Mouse (Mus musculus) forebrain, embryonic 16.5 days (tissue): ENCODE data around the gene Tnfrsf21. TPM values are rescaled to one million over a fixed set of nuclear protein-coding genes. Genes with fewer than 3 reads are reported as not detected.
A peak's percentile ranks its signal among the peaks of the same experiment; 100 is the strongest.

Experiments used
- ATAC-seq: fragments of 200-750 bp; cut with Nextera tagmentation; 2 replicates; pipeline ENCODE4 v1.8.0; 2017; ENCODE audit warnings: mild to moderate bottlenecking, moderate library complexity
- H3K27ac ChIP-seq: fragments of 300-500 bp; sonication (generic); 2 replicates; pipeline ENCODE4 v1.5.1; 2014; ENCODE audit warnings: low read length, control low read depth
- H3K27me3 ChIP-seq: fragments of 300-500 bp; sonication (generic); replicated peaks from 2 replicates; pipeline ENCODE4 v1.6.1; 2014; ENCODE audit warnings: low read length; ENCODE audit not compliant: control insufficient read depth, insufficient read depth
- H3K36me3 ChIP-seq: fragments of 300-500 bp; sonication (generic); 2 replicates; pipeline ENCODE4 v1.6.1; 2014; ENCODE audit not compliant: control insufficient read depth, insufficient read depth
- H3K4me1 ChIP-seq: fragments of 300-500 bp; sonication (generic); replicated peaks from 2 replicates; pipeline ENCODE4 v1.6.1; 2014; ENCODE audit warnings: low read length; ENCODE audit not compliant: control insufficient read depth, insufficient read depth
- H3K4me2 ChIP-seq: fragments of 300-500 bp; sonication (generic); 2 replicates; pipeline ENCODE4 v1.6.1; 2014; ENCODE audit warnings: mild to moderate bottlenecking, low read length, control low read depth
- H3K4me3 ChIP-seq: fragments of 300-500 bp; sonication (generic); replicated peaks from 2 replicates; pipeline ENCODE4 v1.5.1; 2014; ENCODE audit warnings: mild to moderate bottlenecking, low read length, control low read depth
- H3K9ac ChIP-seq: fragments of 300-500 bp; sonication (generic); replicated peaks from 2 replicates; pipeline ENCODE4 v1.6.1; 2014; ENCODE audit warnings: low read depth, low read length, control low read depth
- H3K9me3 ChIP-seq: fragments of 300-500 bp; sonication (generic); 2 replicates; pipeline ENCODE4 v1.6.1; 2016; ENCODE audit warnings: low read length; ENCODE audit not compliant: control insufficient read depth
- WGBS: fragments of 180-500 bp; shearing (Covaris S2); extraction: QIAGEN DNeasy Blood & Tissue Kit; methylation state at CpG from one replicate; pipeline ENCODE4 v1.1.7; 2014; 5-methylcytosine and 5-hydroxymethylcytosine counted together
- polyA plus RNA-seq: library from polyadenylated mRNA; unstranded; fragments of >200 nt; fragmentation: Nextera tagmentation; extraction: Ambion mirVana; gene quantifications from 2 replicates; pipeline ENCODE4 v1.2.1, GENCODE M21; 2015

The Tnfrsf21 gene
- polyA plus RNA-seq, 1 experiment from 2014 or later, result 67.8 TPM

DNA sequence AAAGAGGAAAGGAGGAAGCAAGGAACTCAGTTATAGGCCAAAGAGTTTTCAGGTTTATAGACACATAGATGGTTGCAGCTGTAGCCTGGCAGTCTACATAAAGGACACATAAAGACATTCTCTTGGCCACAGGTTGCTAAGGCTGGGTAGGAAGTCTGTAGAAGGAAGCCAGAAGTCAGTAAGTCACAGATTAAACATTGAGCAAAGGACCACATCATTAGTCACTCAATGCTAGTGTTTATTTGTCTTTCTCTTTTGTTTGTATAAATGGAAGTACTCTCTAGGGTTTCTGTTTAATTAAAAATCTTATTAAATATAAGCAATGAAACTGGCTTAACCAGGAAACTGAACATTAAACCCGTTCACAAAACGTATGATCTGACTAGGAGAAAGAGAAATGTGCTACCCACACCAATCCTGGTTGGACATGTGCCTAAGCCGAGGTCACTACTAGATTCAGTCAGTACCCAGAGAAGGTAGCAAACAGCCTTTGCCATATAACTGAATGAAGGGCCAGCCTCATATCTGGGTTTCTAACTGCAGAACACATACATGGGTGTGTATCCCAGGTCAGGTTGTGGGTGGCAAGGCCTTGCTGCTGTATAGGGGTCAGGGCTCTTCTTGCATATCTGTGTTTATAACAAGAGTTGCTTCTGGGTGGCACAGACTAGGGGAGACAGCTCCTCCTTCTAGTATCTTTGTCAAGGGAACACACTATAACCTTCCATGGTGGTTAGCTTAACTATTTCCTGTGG, 113.9 kb downstream of the Tnfrsf21 start:
- 81% methylated on average over 3 of the region's 3 CpGs for WGBS
- Histone ChIP-seq H3K4me1 (no peaks in the 10 kb centered on the region), H3K4me2 (no peak overlapping the region), H3K9ac (no peak overlapping the region), H3K27me3 (no peaks in the 10 kb centered on the region), H3K36me3 (no peaks in the 10 kb centered on the region), H3K27ac (no peak overlapping the region), H3K4me3 (no peak overlapping the region), H3K9me3 (no peaks in the 10 kb centered on the region)
- ATAC-seq, result no peak

- no peak for ATAC-seq
- H3K27me3 ChIP-seq, result no peaks in the 10 kb centered on the region
- H3K9ac ChIP-seq, result no peak overlapping the region
- no peak overlapping the region for H3K27ac ChIP-seq
- no peak overlapping the region for H3K4me3 ChIP-seq
- H3K36me3 ChIP-seq, result no peaks in the 10 kb centered on the region
- H3K9me3 ChIP-seq, result no peaks in the 10 kb centered on the region
- H3K4me1 ChIP-seq, result no peaks in the 10 kb centered on the region
- no peak overlapping the region for H3K4me2 ChIP-seq
Measured at GRCm38 (mm10) chr17:43130870-43131264, 114.5 kb downstream of the Tnfrsf21 start.

- H3K27ac ChIP-seq, result no peak overlapping the region
- H3K9me3 ChIP-seq, result no peaks in the 10 kb centered on the region
- no peaks in the 10 kb centered on the region for H3K27me3 ChIP-seq
- no peak overlapping the region for H3K9ac ChIP-seq
- no peak overlapping the region for H3K4me3 ChIP-seq
- no peak overlapping the region for H3K4me2 ChIP-seq
- 65% methylated on average over 5 of the region's 5 CpGs for WGBS
- H3K4me1 ChIP-seq, result no peaks in the 10 kb centered on the region
- no peak for ATAC-seq
- no peaks in the 10 kb centered on the region for H3K36me3 ChIP-seq
Measured at GRCm38 (mm10) chr17:43132477-43132876, 116.1 kb downstream of the Tnfrsf21 start.

DNA sequence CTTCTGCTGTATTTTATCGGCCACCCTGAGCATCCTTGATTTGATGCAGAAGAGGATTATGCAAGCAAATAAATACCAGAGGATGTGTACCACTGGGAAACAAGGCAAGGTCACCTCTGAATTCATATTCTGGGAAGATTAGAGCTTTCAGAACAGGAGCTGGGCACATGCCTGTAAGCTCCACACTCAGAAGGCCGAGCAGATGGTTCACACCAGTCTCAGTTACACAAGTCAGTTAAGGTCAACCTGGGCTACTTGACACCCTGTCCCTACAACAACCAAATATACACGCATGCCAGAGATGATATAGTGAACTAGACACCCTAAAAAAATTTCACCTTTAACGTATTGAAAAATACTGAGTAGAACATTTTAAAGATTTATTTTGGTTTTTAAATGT, 116.8 kb downstream of the Tnfrsf21 start:
- Histone ChIP-seq H3K27ac (no peak overlapping the region), H3K4me3 (no peak overlapping the region), H3K4me1 (no peaks in the 10 kb centered on the region), H3K4me2 (no peak overlapping the region), H3K9ac (no peak overlapping the region), H3K9me3 (no peaks in the 10 kb centered on the region), H3K36me3 (no peaks in the 10 kb centered on the region), H3K27me3 (no peaks in the 10 kb centered on the region)
- WGBS, result 90% methylated on average over 4 of the region's 4 CpGs
- no peak for ATAC-seq

GRCm38 (mm10) chr17:43134991-43135390, 118.6 kb downstream of the Tnfrsf21 start:
- no peaks in the 10 kb centered on the region for H3K4me1 ChIP-seq
- H3K4me2 ChIP-seq, result no peak overlapping the region
- no peaks in the 10 kb centered on the region for H3K9me3 ChIP-seq
- 71% methylated on average over 4 of the region's 4 CpGs for WGBS
- no peak overlapping the region for H3K27ac ChIP-seq
- no peaks in the 10 kb centered on the region for H3K36me3 ChIP-seq
- no peak for ATAC-seq
- no peaks in the 10 kb centered on the region for H3K27me3 ChIP-seq
- H3K9ac ChIP-seq, result no peak overlapping the region
- H3K4me3 ChIP-seq, result no peak overlapping the region

DNA sequence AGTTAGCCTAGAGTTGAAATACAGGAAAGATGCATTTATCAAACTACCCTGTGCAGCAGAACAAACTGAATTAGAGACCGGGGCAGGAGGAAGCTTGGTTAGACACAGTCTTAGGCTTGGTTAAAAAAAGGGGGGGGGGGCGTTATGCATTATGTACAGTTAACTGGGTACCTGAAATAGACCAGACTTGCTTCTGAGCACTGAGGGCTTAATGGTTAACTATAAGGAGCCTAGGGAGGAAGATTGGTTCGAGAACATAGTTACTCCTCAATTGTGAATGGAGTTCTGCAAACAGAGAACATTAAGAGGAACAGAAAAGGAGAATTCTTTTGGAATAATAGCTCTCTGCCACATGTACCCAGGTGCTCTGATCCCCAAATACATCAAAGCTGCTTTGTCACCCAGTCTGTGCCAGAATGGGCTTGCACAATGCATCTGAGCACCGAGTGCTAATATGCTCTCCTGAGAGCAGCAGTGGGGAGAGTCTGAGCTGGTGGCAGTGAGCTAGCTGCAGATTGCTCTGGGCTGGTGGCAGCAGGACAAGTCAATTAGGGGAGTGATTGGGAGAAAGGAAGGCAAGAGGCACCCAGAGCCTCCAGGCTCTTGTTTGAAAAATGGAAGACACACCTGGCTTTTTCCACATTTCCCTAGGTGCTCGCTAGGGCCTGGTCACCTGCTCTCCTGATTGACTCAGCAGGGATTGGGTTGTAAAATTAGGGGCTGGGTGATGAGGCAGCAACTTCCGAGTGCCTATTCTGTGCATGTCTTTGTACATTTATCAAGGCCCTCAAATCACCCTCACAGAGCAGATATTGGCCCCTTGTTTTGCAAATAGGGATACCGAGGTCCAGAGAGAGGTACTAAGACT, 119.3 kb downstream of the Tnfrsf21 start:
- ATAC-seq, result no peak

DNA sequence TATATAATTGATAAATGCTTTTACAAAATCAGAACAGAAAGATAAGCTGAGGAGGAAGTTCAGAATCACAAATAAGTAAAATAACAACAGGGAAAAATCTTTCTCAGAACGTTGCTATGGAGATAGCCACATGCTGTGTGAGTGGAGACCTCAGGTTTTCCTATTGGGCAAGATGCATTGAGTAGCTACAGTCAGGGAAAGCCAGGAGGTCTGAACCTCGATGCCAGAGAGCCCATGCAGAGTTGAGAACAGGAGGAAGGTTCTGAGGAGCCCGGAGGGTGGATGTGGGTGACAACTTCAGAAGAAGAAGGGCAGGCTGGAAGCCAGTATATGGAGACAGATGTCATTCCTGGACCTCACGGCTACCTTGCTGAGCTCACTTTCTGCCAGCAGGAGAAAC, 120.4 kb downstream of the Tnfrsf21 start:
- 61% methylated on average over 4 of the region's 4 CpGs for WGBS
- Histone ChIP-seq H3K36me3 (no peaks in the 10 kb centered on the region), H3K9me3 (no peaks in the 10 kb centered on the region), H3K4me3 (no peak overlapping the region), H3K4me2 (no peak overlapping the region), H3K27ac (no peak overlapping the region), H3K9ac (no peak overlapping the region), H3K4me1 (no peaks in the 10 kb centered on the region), H3K27me3 (no peaks in the 10 kb centered on the region)
- 0 out of 2 replicates have a peak, but pooled peaks have one; percentile 23 for ATAC-seq

More for the DNA sequence above, 119.3 kb downstream of the Tnfrsf21 start:
- Histone ChIP-seq H3K27ac (no peak overlapping the region), H3K27me3 (no peaks in the 10 kb centered on the region), H3K9ac (no peak overlapping the region), H3K4me2 (no peak overlapping the region), H3K4me1 (no peaks in the 10 kb centered on the region), H3K4me3 (no peak overlapping the region), H3K9me3 (no peaks in the 10 kb centered on the region), H3K36me3 (no peaks in the 10 kb centered on the region)
- 47% methylated on average over 7 of the region's 7 CpGs for WGBS

DNA sequence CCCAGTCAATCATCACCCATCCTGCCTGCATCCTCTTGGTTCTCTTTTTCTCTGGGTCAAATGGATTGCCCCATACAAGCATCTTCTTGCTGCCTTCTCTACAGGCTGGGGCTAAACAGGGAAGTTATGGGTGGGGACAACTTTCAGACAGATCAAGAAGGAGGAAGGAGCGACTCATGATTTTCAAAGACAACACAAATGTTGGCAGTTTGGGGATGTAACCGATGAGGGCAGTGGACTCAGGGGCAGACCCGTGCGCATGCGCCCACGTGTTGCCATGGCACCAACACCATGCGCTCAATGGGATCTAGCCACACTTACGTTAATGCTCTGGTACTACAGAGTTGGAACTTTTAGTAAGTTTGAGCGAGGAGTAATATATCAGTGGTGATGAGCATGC, 121.5 kb downstream of the Tnfrsf21 start:
- Histone ChIP-seq H3K4me1 (no peaks in the 10 kb centered on the region), H3K27me3 (no peaks in the 10 kb centered on the region), H3K4me3 (no peak overlapping the region), H3K9me3 (no peaks in the 10 kb centered on the region), H3K36me3 (no peaks in the 10 kb centered on the region), H3K9ac (no peak overlapping the region), H3K27ac (no peak overlapping the region), H3K4me2 (no peak overlapping the region)
- WGBS, result 95% methylated on average over 9 of the region's 9 CpGs
- no peak for ATAC-seq

DNA sequence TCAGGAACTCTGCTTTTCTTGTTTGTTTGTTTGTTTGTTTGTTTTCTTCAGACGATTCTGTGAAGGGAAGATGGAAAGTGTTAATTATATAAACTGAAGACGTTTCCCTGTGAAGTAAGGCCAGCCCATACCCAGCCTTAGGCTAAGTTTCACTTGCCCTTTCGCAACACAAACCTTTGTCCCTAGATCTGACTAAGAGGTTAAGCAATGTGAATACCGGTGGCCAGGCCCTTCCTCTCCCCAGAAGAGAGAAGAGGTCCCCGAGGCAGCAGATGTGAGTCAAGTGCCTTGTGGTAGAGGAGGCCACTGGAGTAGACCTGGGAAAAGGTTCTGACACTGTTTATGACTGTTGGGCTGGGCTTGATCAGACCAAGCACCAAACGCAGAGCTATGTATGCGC, 122.0 kb downstream of the Tnfrsf21 start:
- no peak for ATAC-seq
- 89% methylated on average over 7 of the region's 7 CpGs for WGBS
- H3K27ac ChIP-seq, result no peak overlapping the region
- no peak overlapping the region for H3K4me2 ChIP-seq
- H3K27me3 ChIP-seq, result no peaks in the 10 kb centered on the region
- H3K9me3 ChIP-seq, result no peaks in the 10 kb centered on the region
- no peak overlapping the region for H3K4me3 ChIP-seq
- H3K9ac ChIP-seq, result no peak overlapping the region
- H3K4me1 ChIP-seq, result no peaks in the 10 kb centered on the region
- no peaks in the 10 kb centered on the region for H3K36me3 ChIP-seq
